Mouse (Mus musculus) lung, adult 2 months (tissue): ENCODE measurements at regions not wholly inside any gene's neighbourhood (a gene's known extent, or its start where the extent isn't known, plus 50 kb on each side); places are given as distances from the start of the nearest gene placed in this dataset.

Experiments
- CTCF ChIP-seq: fragments of 200-500 bp; IDR thresholded peaks from 2 replicates; pipeline ENCODE4 v1.5.1; 2011; ENCODE audit warnings: mild to moderate bottlenecking, low read length, control low read depth; ENCODE audit not compliant: insufficient read depth
- POLR2A ChIP-seq: fragments of 200-500 bp; IDR thresholded peaks from 2 replicates; pipeline ENCODE4 v1.6.1; 2011; ENCODE audit warnings: low read depth, mild to moderate bottlenecking, control low read depth, low read length, borderline replicate concordance; ENCODE audit errors: extremely low read depth

DNA sequence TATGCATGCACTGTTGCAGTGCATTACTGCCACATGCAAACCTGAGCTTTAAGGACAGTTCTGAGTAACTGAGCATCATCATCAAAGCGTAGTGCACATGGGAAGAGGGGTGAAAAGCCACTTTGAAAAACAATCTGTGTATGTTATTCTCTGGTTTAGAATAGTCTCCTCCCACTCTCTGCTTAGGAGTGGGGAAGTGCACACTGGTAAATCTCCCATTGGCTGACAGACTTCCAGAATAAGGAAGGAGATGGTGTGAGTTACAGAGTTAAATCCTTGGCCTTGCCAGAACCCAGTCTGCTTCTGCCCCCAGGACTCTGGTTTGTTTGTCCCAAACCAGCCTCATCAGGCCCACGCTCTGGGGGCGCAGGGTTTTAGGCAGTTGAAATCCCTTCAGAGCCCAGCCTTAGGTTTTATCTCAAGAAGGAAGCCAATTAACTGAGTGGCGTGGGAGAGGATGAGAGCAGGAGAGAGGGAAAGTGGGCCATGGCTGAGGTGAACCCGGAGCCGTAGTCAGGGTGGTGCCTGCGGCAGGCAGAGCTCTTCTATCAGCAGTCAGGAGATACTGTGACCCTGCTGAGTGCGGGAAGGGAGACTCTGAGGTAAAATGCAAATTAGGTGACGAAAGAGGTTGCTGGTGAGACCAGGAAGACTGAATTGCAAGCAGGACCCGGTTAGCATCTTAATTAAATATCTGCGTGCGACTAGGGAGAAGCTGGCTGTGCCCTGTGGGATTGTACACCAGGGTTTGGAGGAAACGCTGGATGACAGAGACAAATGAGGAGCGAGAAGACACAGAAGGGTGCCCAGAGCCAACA is 166.0 kb downstream of the Setd4 start:
- TF ChIP-seq CTCF (no peak), POLR2A (no peak)
